Mouse (Mus musculus) forebrain, embryonic 15.5 days (tissue): Measurements from ENCODE around the gene Krtap19-5. TPM values are rescaled to one million over a fixed set of nuclear protein-coding genes. Genes with fewer than 3 reads are reported as not detected.
A peak's percentile ranks its signal among the peaks of the same experiment; 100 is the strongest.

Experiments used
- ATAC-seq: fragments of 200-750 bp; cut with Nextera tagmentation; replicated peaks from 2 replicates; pipeline ENCODE4 v1.8.0; 2017; ENCODE audit warnings: mild to moderate bottlenecking, moderate TSS enrichment, moderate library complexity
- H3K27ac ChIP-seq: fragments of 300-500 bp; sonication (generic); replicated peaks from 2 replicates; pipeline ENCODE4 v1.5.1; 2015; ENCODE audit warnings: mild to moderate bottlenecking, inconsistent platforms
- H3K27me3 ChIP-seq: fragments of 300-500 bp; sonication (generic); 2 replicates; pipeline ENCODE4 v1.6.1; 2015; ENCODE audit warnings: inconsistent platforms
- H3K36me3 ChIP-seq: fragments of 300-500 bp; sonication (generic); 2 replicates; pipeline ENCODE4 v1.6.1; 2015; ENCODE audit warnings: mild to moderate bottlenecking, inconsistent platforms
- H3K4me1 ChIP-seq: fragments of 300-500 bp; sonication (generic); 2 replicates; pipeline ENCODE4 v1.6.1; 2015; ENCODE audit warnings: inconsistent platforms
- H3K4me2 ChIP-seq: fragments of 300-500 bp; sonication (generic); replicated peaks from 2 replicates; pipeline ENCODE4 v1.6.1; 2015; ENCODE audit warnings: mild to moderate bottlenecking, inconsistent platforms
- H3K4me3 ChIP-seq: fragments of 300-500 bp; sonication (generic); 2 replicates; pipeline ENCODE4 v1.5.1; 2015; ENCODE audit warnings: mild to moderate bottlenecking, inconsistent platforms
- H3K9ac ChIP-seq: fragments of 300-500 bp; sonication (generic); replicated peaks from 2 replicates; pipeline ENCODE4 v1.6.1; 2015; ENCODE audit warnings: mild to moderate bottlenecking, inconsistent platforms
- H3K9me3 ChIP-seq: fragments of 300-500 bp; sonication (generic); 2 replicates; pipeline ENCODE4 v1.6.1; 2016; ENCODE audit warnings: inconsistent platforms
- WGBS: fragments of 180-500 bp; shearing (Covaris S2); methylation state at CpG from one replicate; pipeline ENCODE4 v1.1.7; 2015; ENCODE audit warnings: mixed read lengths; 5-methylcytosine and 5-hydroxymethylcytosine counted together
- polyA plus RNA-seq: library from polyadenylated mRNA; unstranded; fragments of >200 nt; fragmentation: Nextera tagmentation; extraction: Ambion mirVana; gene quantifications from 2 replicates; pipeline ENCODE4 v1.2.1, GENCODE M21; 2015

Gene Krtap19-5
- polyA plus RNA-seq, result not detected in 2 replicates

- Histone ChIP-seq H3K27me3 (no peaks in the 10 kb centered on the region), H3K4me3 (no peak within 1 kb of the TSS), H3K27ac (no peak within 1 kb of the TSS), H3K36me3 (no peaks in the 10 kb centered on the region), H3K9me3 (no peaks in the 10 kb centered on the region), H3K4me2 (no peak within 1 kb of the TSS), H3K4me1 (no peaks in the 10 kb centered on the region), H3K9ac (no peak within 1 kb of the TSS)
- 93% methylated on average over 6 of the region's 6 CpGs for WGBS
- ATAC-seq, result no peak
These were observed at the start of gene Krtap19-5 for GRCm38 (mm10) chr16:88896357-88896756. TSS of gene Krtap19-5 (minus strand) at chr16:88896457.

DNA sequence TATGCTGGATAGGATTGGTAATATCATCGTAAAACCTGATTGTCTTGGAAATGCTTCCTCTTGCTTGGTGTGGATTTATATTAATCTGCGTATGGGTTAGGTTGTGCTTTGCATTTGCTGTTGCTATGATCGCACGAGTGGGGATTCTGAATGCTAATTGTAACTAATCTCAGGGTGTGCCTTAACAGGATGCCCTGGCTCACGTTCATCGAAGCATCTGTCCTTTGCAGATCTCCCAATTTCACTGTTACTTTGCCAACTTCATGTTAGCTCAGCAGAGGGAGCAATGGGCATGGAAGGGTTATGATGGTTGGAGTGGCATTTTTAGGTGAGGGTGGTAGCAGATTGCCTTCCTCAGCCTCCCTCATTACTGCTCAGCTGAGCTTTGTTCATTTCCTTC is 44.8 kb upstream of the Krtap19-5 start:
- no peak overlapping the region for H3K4me3 ChIP-seq
- no peaks in the 10 kb centered on the region for H3K9me3 ChIP-seq
- no peak overlapping the region for H3K27ac ChIP-seq
- H3K4me2 ChIP-seq, result no peak overlapping the region
- no peaks in the 10 kb centered on the region for H3K27me3 ChIP-seq
- H3K9ac ChIP-seq, result no peak overlapping the region
- peak; percentile 53; the same call in 1 of the 2 replicates for ATAC-seq
- H3K4me1 ChIP-seq, result peaks cover 4% of the 10 kb centered on the region; the same call in 1 of the 2 replicates
- 64% methylated on average over 6 of the region's 6 CpGs for WGBS
- H3K36me3 ChIP-seq, result no peaks in the 10 kb centered on the region

GRCm38 (mm10) chr16:88938252-88938651 is 42.0 kb upstream of the Krtap19-5 start:
- no peak overlapping the region for H3K4me2 ChIP-seq
- H3K4me1 ChIP-seq, result peaks cover 4% of the 10 kb centered on the region; the same call in 1 of the 2 replicates
- no peaks in the 10 kb centered on the region for H3K36me3 ChIP-seq
- ATAC-seq, result no peak
- no peak overlapping the region for H3K27ac ChIP-seq
- no peak overlapping the region for H3K4me3 ChIP-seq
- H3K9me3 ChIP-seq, result no peaks in the 10 kb centered on the region
- WGBS, result 76% methylated on average over 7 of the region's 7 CpGs
- H3K27me3 ChIP-seq, result no peaks in the 10 kb centered on the region
- no peak overlapping the region for H3K9ac ChIP-seq

- Histone ChIP-seq H3K4me2 (no peak within 1 kb of the TSS), H3K9me3 (no peaks in the 10 kb centered on the region), H3K9ac (no peak within 1 kb of the TSS), H3K27me3 (no peaks in the 10 kb centered on the region), H3K27ac (no peak within 1 kb of the TSS), H3K4me1 (no peaks in the 10 kb centered on the region), H3K36me3 (no peaks in the 10 kb centered on the region), H3K4me3 (no peak within 1 kb of the TSS)
- no peak for ATAC-seq
- 95% methylated on average over 3 of the region's 3 CpGs for WGBS
These were observed 35.9 kb upstream of the Krtap19-5 start, which contains the start of gene Krtap19-9b for GRCm38 (mm10) chr16:88932165-88932564. TSS of gene Krtap19-9b (minus strand) at chr16:88932265.

DNA sequence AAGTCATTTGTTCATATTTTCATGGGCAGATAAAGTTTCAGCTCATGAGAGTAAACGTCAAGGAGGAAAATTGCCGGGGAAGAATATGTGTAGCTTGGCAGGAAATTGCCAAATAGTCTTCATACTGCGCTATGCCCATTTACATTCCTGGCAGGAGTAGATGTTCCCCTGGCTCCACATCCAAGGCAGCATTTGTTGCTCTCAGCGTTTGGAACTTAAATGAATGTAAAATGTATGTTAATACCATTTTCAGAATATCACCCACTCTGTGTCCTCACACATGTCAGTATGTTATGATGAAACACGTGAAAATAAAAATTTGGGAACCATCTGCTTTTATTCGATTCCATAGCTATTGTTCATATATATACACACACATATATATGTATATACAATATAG is 9.4 kb downstream of the Krtap19-5 start:
- Histone ChIP-seq H3K36me3 (no peaks in the 10 kb centered on the region), H3K27me3 (no peaks in the 10 kb centered on the region), H3K4me2 (no peak overlapping the region), H3K4me1 (no peaks in the 10 kb centered on the region), H3K4me3 (no peak overlapping the region), H3K9ac (no peak overlapping the region), H3K27ac (no peak overlapping the region), H3K9me3 (no peaks in the 10 kb centered on the region)
- WGBS, result 66% methylated on average over 6 of the region's 6 CpGs
- peak; percentile 66; the same call in 1 of the 2 replicates for ATAC-seq

DNA sequence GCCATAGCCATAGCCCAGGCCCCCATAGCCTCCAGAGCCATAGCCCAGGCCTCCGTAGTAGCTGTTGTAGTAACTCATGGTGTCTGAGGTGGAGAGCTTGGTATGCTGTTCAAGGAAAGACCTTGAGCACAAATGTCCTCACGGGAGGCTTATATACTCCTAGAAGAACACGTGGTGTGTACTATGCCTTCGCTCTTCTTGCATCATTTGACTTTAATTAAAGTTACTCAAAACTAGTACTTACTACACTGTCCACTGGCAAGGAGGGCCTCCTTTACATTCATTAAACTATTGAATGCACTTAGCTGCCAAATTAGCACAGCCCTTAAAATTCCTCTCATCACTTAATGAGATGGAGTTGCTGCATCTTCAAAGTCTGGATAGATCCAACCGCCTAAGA is 11.3 kb downstream of the Krtap19-5 start, which contains the start of gene Krtap19-4:
TSS of gene Krtap19-4 (minus strand) at position 101 of the 400 bp plus-strand sequence.
- no peaks in the 10 kb centered on the region for H3K36me3 ChIP-seq
- WGBS, result 85% methylated on average over 5 of the region's 5 CpGs

DNA sequence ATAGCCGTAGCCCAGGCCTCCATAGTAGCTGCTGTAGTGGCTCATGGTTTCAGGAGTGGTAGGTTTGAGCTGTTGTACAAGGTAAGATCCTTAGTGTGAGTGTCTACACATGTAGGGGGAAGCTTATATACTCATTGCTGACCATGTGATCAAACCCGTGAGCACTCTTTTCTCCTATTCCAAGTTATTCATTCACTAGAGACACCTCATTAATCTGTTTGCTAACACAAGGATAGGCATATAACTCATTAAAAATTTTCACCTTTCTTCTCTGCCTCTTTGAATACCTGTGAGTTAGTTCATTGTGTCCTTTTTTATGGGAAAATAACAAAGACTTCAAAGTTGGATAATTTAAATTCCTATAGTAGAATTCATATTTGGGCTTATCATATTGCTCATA is 18.3 kb downstream of the Krtap19-5 start, which contains the start of gene Krtap19-3:
TSS of gene Krtap19-3 (minus strand) at position 101 of the 400 bp plus-strand sequence.
- Histone ChIP-seq H3K27ac (no peak within 1 kb of the TSS), H3K4me3 (no peak within 1 kb of the TSS), H3K4me1 (no peaks in the 10 kb centered on the region), H3K4me2 (no peak within 1 kb of the TSS), H3K9ac (no peak within 1 kb of the TSS), H3K36me3 (no peaks in the 10 kb centered on the region), H3K27me3 (no peaks in the 10 kb centered on the region), H3K9me3 (no peaks in the 10 kb centered on the region)
- 87% methylated on average over 2 of the region's 2 CpGs for WGBS
- ATAC-seq, result no peak

More for the DNA sequence above, 11.3 kb downstream of the Krtap19-5 start, which contains the start of gene Krtap19-4:
- Histone ChIP-seq H3K4me1 (no peaks in the 10 kb centered on the region), H3K27ac (no peak within 1 kb of the TSS), H3K4me3 (no peak within 1 kb of the TSS), H3K9ac (no peak within 1 kb of the TSS), H3K4me2 (no peak within 1 kb of the TSS), H3K27me3 (no peaks in the 10 kb centered on the region), H3K9me3 (no peaks in the 10 kb centered on the region)
- ATAC-seq, result no peak

DNA sequence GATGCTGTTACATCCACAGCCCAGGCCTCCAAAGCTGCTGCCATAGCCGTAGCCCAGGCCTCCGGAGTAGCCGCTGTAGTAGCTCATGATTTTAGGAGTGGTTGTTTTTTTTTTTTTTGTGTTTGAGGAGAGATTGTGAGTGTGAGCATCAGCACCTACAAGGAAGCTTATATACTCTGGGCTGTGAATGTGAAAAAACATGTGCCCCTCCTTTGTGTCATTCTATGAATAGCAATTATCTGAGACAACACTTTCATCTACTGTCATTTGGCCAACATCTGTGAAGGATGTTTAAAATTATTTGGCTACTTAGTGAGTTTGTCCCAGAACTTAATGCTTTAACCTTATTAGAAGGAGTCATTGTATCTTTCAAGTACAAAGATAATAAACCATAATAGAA is 22.1 kb downstream of the Krtap19-5 start, which contains the start of gene Krtap19-2:
TSS of gene Krtap19-2 (minus strand) at position 101 of the 400 bp plus-strand sequence.
- H3K4me2 ChIP-seq, result no peak within 1 kb of the TSS
- H3K27me3 ChIP-seq, result no peaks in the 10 kb centered on the region
- no peak within 1 kb of the TSS for H3K27ac ChIP-seq
- no peak within 1 kb of the TSS for H3K4me3 ChIP-seq
- H3K4me1 ChIP-seq, result no peaks in the 10 kb centered on the region
- ATAC-seq, result no peak
- H3K36me3 ChIP-seq, result no peaks in the 10 kb centered on the region
- H3K9me3 ChIP-seq, result no peaks in the 10 kb centered on the region
- H3K9ac ChIP-seq, result no peak within 1 kb of the TSS
- WGBS, result 97% methylated on average over 3 of the region's 3 CpGs

- no peak for ATAC-seq
- Histone ChIP-seq H3K27ac (no peak within 1 kb of the TSS), H3K4me1 (no peaks in the 10 kb centered on the region), H3K9ac (no peak within 1 kb of the TSS), H3K27me3 (no peaks in the 10 kb centered on the region), H3K36me3 (no peaks in the 10 kb centered on the region), H3K9me3 (no peaks in the 10 kb centered on the region), H3K4me2 (no peak within 1 kb of the TSS), H3K4me3 (no peak within 1 kb of the TSS)
- WGBS, result 89% methylated on average over 6 of the region's 6 CpGs
These were observed 26.9 kb downstream of the Krtap19-5 start, which contains the start of gene Krtap19-1 for GRCm38 (mm10) chr16:88869311-88869710. TSS of gene Krtap19-1 (minus strand) at chr16:88869411.

DNA sequence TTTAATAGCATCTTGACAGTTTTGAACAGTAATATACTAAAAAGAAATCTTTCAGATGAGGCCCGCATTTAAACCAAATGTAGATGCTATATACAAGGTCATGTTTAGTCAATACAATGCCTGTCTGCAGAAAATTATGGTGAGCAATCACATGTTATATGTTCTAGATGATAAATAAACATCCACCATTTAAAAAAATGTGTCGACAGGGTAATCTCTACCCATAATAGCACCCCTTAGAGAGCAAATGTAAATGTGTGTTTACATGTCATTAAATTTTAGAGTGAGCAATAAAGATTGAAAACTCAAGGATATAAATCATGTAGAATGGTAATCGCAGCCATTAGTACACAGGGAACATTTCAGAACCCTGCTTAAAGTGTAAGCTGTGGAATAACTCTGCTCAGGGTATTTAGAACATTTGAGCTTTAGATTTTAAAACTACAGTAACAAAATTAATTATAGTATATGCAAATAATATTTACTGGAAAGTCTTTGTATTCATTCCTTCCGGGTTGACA is 31.3 kb downstream of the Krtap19-5 start:
- Histone ChIP-seq H3K27ac (no peak overlapping the region), H3K4me3 (no peak overlapping the region), H3K36me3 (no peaks in the 10 kb centered on the region), H3K9me3 (no peaks in the 10 kb centered on the region), H3K4me1 (no peaks in the 10 kb centered on the region), H3K27me3 (no peaks in the 10 kb centered on the region), H3K4me2 (no peak overlapping the region), H3K9ac (no peak overlapping the region)
- WGBS, result 82% methylated on average over 4 of the region's 4 CpGs
- no peak for ATAC-seq

DNA sequence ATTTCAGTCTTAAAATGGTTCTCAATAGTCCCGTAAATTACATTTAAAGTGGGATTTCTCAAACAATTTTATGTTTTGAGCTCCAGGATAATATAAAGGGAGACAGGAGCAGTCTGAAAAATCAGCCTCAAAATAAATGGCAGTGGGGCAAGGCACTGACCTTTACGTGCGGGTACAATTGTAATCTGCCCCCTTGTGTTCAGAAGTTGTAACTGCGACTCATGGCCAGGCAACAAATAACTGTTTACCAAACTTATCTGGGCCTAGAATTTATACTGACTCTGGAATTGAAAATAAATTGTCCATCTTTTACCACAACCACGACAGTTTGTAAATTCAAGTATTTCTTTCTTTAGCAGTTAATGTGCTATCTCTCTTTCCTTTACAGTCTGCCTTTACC is 44.8 kb downstream of the Krtap19-5 start:
- no peaks in the 10 kb centered on the region for H3K9me3 ChIP-seq
- no peak overlapping the region for H3K4me3 ChIP-seq
- H3K9ac ChIP-seq, result no peak overlapping the region
- 13% methylated on average over 5 of the region's 5 CpGs for WGBS
- H3K36me3 ChIP-seq, result no peaks in the 10 kb centered on the region
- H3K27me3 ChIP-seq, result no peaks in the 10 kb centered on the region
- H3K4me1 ChIP-seq, result no peaks in the 10 kb centered on the region
- no peak for ATAC-seq
- no peak overlapping the region for H3K4me2 ChIP-seq
- H3K27ac ChIP-seq, result no peak overlapping the region

DNA sequence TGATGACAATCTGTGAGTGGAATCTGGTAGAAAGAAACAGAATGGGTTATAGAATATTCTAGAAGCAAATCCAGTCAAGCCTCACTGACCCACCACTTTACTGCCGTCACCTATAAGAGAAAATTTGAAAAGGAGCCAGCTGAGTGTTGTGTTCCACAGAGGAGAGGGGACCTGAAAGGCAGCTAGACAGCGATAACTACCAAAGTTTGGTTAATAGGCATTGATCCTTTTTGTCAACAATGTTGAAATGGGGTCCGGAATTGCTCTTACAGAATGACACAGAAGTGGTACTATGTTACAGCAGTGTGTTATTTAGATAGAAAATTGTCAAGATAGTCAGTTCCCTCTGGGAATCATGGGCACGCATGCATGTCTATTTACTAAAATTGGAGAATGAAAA is 47.7 kb downstream of the Krtap19-5 start:
- no peak for ATAC-seq
- 84% methylated on average over 4 of the region's 4 CpGs for WGBS
- no peaks in the 10 kb centered on the region for H3K9me3 ChIP-seq
- no peaks in the 10 kb centered on the region for H3K27me3 ChIP-seq
- H3K36me3 ChIP-seq, result no peaks in the 10 kb centered on the region
- no peak overlapping the region for H3K27ac ChIP-seq
- no peaks in the 10 kb centered on the region for H3K4me1 ChIP-seq
- no peak overlapping the region for H3K4me2 ChIP-seq
- no peak overlapping the region for H3K4me3 ChIP-seq
- no peak overlapping the region for H3K9ac ChIP-seq

GRCm38 (mm10) chr16:88847363-88847762 is 48.9 kb downstream of the Krtap19-5 start:
- WGBS, result 98% methylated on average over 1 of the region's 1 CpGs
- no peak overlapping the region for H3K4me3 ChIP-seq

More at GRCm38 (mm10) chr16:88847363-88847762, 48.9 kb downstream of the Krtap19-5 start:
- H3K27me3 ChIP-seq, result no peaks in the 10 kb centered on the region
- no peaks in the 10 kb centered on the region for H3K4me1 ChIP-seq
- H3K4me2 ChIP-seq, result no peak overlapping the region
- H3K27ac ChIP-seq, result no peak overlapping the region
- no peaks in the 10 kb centered on the region for H3K36me3 ChIP-seq
- H3K9me3 ChIP-seq, result no peaks in the 10 kb centered on the region
- H3K9ac ChIP-seq, result no peak overlapping the region
- no peak for ATAC-seq
